Mouse (Mus musculus): Measurements from ENCODE around the gene Thrap3. TPM values are rescaled to one million over a fixed set of nuclear protein-coding genes. Genes with fewer than 3 reads are reported as not detected.

Thrap3 gene
- total RNA-seq, 2 experiments from 2014 or later: 92.1 to 99.3 TPM

DNA sequence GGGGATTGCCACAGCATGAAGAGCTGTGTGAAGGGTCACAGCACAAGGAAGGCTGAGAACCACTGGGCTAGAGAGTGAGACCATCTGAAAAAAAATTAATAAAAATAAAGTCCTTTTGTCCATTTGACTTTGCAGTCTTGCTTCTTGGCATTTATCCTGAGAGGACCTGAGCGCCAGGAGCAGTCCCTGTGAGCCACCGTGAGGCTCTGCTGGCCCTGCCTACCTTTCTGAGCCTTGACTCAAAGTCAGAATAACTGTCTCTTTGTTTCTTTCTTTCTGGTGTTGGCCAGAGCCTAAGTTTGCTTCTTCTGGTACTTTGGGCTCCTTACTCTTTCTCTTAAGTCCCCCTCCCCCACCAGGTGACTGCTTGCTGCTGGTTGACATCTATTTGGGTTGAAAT lies 82.1 kb downstream of the Thrap3 start:
- no peak for DNase-seq
- intact Hi-C loops (cut with DNase I; ENCODE audit: low total_unique reads): no loop called here

DNA sequence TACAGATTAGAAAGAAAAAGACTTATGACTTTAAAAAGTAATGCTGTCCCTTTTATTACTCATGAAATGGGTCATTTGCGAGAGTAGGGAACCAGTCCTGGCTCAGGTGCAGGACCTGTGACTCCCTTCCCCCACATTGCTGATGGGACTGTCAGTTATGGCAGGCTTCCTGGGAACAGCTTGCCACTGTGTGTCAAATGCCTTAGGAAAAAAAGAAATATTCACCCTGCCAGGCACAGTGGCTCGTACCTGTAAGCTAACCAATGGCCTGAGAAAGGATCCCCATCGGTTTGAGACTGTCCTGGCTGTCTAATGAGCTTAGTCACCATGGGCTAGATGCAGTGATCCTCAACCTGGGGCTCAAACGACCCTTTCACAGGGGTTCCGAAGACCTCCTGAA lies 82.5 kb downstream of the Thrap3 start:
- intact Hi-C loops (cut with DNase I; ENCODE audit: low total_unique reads): no loop called here
- no peak for DNase-seq

DNA sequence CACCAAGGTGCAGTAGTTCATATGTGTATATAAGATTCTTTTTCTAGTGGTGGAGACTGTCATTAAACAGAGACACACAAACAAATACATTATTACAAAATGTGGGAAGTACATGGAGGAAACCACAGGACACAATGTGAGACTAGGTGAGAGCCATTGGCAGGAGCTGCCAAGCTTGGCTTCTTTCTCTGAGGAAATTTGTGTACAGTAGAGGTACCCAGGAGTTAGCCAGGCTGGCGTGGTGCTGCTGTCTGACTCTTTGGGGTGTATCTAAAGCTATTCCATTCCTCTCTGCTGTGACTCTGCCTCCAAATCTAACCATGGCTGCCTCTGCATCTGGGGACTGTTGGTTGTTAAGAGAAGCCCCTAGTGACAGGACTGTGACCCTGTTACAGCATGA lies 83.5 kb downstream of the Thrap3 start:
- intact Hi-C loops (cut with DNase I; ENCODE audit: low total_unique reads): loop anchor here (5.0 kb wide), 1 partner anchor 37 kb away; no protein-coding TSS in a partner anchor

DNA sequence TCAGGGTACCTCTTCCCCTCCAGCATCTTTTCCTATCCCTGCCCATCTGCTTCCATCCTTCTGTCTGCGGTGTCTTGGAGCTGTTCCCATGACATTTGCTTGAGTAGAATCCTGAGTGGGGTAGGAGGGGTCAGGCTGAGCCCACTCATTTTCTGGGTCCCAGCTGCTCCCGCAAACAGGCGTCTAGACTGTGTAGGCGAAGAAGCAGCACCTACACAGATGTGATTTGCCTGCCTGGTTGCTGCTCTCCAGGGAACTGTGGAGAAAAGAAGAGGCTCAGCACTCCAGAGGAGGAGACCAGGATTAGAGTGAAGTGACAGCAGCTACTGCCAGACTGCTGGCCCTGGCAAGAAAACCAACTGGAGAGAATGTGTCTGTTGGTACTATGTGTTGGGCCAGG lies 83.9 kb downstream of the Thrap3 start:
- no peak for DNase-seq
- intact Hi-C loops (cut with DNase I; ENCODE audit: low total_unique reads): loop anchor here (5.0 kb wide), 1 partner anchor 36 kb away; no protein-coding TSS in a partner anchor

More for the DNA sequence above, 83.5 kb downstream of the Thrap3 start:
- DNase-seq: no peak

DNA sequence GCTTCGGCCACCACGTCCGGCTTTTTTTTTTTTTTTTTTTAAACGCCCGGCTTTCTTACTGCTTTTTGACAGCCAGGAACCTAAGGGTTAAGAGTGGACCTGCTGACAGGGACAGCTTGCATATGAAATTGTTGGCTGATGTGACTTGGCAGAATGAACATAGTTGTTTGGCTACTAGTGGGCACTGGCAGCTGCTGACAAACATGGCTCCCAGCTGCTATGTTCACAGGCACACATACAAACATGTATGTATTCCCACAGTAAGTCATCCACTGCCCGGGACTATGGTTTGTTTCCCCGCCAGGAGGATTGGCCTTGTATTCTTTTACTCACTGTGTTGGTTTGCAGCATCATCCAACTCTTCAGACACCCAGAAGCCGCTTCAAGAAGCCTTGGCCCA lies 85.4 kb downstream of the Thrap3 start:
- no peak for DNase-seq
- intact Hi-C loops (cut with DNase I; ENCODE audit: low total_unique reads): loop anchor here (5.0 kb wide), 1 partner anchor 35 kb away; no protein-coding TSS in a partner anchor

DNA sequence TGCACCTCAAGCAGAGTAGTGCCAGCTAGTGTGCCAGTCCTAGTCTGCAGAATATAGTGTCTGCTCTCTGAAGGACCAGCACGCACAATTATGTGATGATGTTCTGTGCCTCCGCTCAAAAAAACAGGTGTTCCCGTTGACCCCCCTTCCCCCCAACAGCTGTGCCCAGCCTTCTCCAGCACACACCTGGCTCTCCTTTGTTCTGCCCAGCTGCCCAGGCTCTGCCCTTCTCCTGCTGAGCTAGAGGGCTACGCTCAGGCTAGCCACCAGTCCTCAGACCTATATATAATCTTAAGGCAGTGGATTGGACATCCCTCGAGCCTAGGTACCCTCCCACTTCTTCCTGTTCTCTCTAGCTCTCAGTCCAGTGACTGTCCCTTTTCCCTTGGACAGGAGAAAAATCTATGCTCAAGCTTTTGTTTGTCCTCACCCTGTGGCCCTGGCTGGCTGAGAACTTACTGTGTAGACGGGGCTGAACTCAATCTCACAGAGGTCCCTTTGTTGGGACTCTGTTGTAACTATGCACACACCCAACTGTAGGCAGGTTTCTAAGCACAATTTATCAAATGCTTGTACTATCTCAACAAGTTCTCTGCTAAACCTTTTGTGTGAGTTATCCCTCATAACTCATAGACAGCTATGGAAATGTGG lies 86.6 kb downstream of the Thrap3 start:
- intact Hi-C loops (cut with DNase I; ENCODE audit: low total_unique reads): loop anchor here (5.0 kb wide), 1 partner anchor 34 kb away; no protein-coding TSS in a partner anchor

DNA sequence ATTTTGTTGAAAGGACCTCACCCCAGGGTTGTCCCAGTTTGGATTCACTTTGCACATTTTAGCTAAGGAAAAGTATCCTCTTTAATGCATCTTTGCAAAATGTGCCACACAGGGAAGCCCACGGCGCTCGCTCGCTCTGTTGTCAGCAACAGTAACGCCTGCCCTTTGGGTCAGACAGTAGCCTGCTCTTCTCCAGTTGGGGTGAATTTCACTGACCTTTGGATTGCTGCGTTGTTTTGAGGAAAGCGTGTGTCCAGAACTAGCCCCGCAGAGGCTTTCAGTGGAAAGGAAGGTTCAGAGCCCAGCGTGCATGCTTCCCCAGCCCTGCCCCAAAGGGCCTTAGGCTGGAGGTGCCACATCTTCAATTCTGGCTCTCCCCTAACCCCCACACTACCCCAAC lies 87.1 kb downstream of the Thrap3 start:
- intact Hi-C loops (cut with DNase I; ENCODE audit: low total_unique reads): loop anchor here (5.0 kb wide), 1 partner anchor 33 kb away; no protein-coding TSS in a partner anchor

More for the DNA sequence above, 86.6 kb downstream of the Thrap3 start:
- no peak for DNase-seq

More for the DNA sequence above, 87.1 kb downstream of the Thrap3 start:
- no peak for DNase-seq

Other genes with a start within 250 kb of the Thrap3 start
- under 1 TPM; 0.16 to 0.22 TPM for gene Csf3r, start 178.2 kb downstream of the Thrap3 start, total RNA-seq (2021)
- gene Mrps15, start 155.8 kb downstream of the Thrap3 start, total RNA-seq (2021): 10 to 100 TPM; 57.3 to 58.7 TPM
- 1 to 10 TPM; 1.2 to 2.0 TPM for gene Oscp1, start 144.2 kb downstream of the Thrap3 start, total RNA-seq (2021)
- 1 to 10 TPM; 5.7 to 8.3 TPM for gene Lsm10, start 106.1 kb downstream of the Thrap3 start, total RNA-seq (2021)
- gene Stk40, start 98.8 kb downstream of the Thrap3 start, total RNA-seq (2021): 10 to 100 TPM; 25.1 to 41.9 TPM
- 10 to 100 TPM; 16.2 to 16.6 TPM for gene Eva1b, start 55.0 kb downstream of the Thrap3 start, total RNA-seq (2021)
- 1 to 10 TPM; 1.1 to 1.2 TPM for gene Sh3d21, start 39.3 kb downstream of the Thrap3 start, total RNA-seq (2021)
- 100 to 1,000 TPM; 165 to 201 TPM for gene Map7d1, start 53.6 kb upstream of the Thrap3 start, total RNA-seq (2021)
- gene Trappc3, start 59.6 kb upstream of the Thrap3 start, total RNA-seq (2021): 10 to 100 TPM; 22.2 to 24.3 TPM
- 1 to 10 TPM; 4.7 to 5.6 TPM for gene Col8a2, start 84.0 kb upstream of the Thrap3 start, total RNA-seq (2021)
- 10 to 100 TPM in 1 of 2 experiments, 1 to 10 TPM in 1; 9.8 to 11.5 TPM for gene Adprhl2, start 118.9 kb upstream of the Thrap3 start, total RNA-seq (2021)
- gene Tekt2, start 122.9 kb upstream of the Thrap3 start, total RNA-seq (2021): 1 to 10 TPM in 1 of 2 experiments, under 1 TPM in 1; 0.74 to 1.1 TPM
- 1 to 10 TPM; 6.4 to 7.8 TPM for gene Ago3, start 226.8 kb upstream of the Thrap3 start, total RNA-seq (2021)